Mouse (Mus musculus) lung, adult 2 months (tissue): ENCODE results near the gene Cyba. TPM values are rescaled to one million over a fixed set of nuclear protein-coding genes. Genes with fewer than 3 reads are reported as not detected.

Experiments used
- DNase-seq: peaks from one replicate; pipeline ENCODE4 v3.0.0; 2022
- H3K4me1 ChIP-seq: fragments of 200-500 bp; 2 replicates; pipeline ENCODE4 v1.6.1; 2011; ENCODE audit warnings: low read length; ENCODE audit not compliant: control insufficient read depth, insufficient read depth
- H3K4me3 ChIP-seq: fragments of 200-500 bp; replicated peaks from 2 replicates; pipeline ENCODE3; 2011; ENCODE audit warnings: low read depth, mild to moderate bottlenecking, control low read depth, low read length; ENCODE audit errors: extremely low read depth
- CTCF ChIP-seq: fragments of 200-500 bp; IDR thresholded peaks from 2 replicates; pipeline ENCODE4 v1.5.1; 2011; ENCODE audit warnings: mild to moderate bottlenecking, low read length, control low read depth; ENCODE audit not compliant: insufficient read depth
- POLR2A ChIP-seq: fragments of 200-500 bp; IDR thresholded peaks from 2 replicates; pipeline ENCODE4 v1.6.1; 2011; ENCODE audit warnings: low read depth, mild to moderate bottlenecking, control low read depth, low read length, borderline replicate concordance; ENCODE audit errors: extremely low read depth
- WGBS: fragments of 180-500 bp; shearing (Covaris S2); methylation state at CpG from one replicate; pipeline ENCODE4 v1.1.7; 2018; 5-methylcytosine and 5-hydroxymethylcytosine counted together
- polyA plus RNA-seq: library from polyadenylated mRNA; depleted of rRNA; stranded (reverse); fragments of >200 nt; gene quantifications from 2 replicates; pipeline ENCODE4 v1.2.3, GENCODE M21; 2012; rRNA removed

The Cyba gene
- polyA plus RNA-seq, 1 experiment: 294 TPM

DNA sequence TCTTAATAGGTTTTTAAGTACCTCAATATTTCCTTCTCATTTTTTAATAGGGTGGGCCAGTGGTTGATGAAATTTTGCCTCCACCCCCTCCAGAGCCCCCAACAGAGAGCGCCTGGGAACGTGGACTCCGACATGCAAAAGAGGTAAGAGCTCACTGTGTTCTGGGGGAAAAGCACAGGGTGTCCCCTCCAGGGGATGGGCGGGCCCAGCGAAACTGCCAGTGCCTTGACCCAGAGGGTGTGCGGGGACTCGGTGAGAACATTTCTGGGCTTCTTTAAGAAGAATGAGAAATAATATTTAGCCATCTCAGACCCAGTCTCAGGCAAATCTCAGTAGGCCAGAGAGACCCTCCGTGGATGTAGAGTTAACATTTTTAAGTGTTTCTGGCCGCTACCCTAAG, 34.5 kb downstream of the Cyba start:
- WGBS: 94% methylated on average over 9 of the region's 9 CpGs
- TF ChIP-seq CTCF (no peak), POLR2A (no peak)

DNA sequence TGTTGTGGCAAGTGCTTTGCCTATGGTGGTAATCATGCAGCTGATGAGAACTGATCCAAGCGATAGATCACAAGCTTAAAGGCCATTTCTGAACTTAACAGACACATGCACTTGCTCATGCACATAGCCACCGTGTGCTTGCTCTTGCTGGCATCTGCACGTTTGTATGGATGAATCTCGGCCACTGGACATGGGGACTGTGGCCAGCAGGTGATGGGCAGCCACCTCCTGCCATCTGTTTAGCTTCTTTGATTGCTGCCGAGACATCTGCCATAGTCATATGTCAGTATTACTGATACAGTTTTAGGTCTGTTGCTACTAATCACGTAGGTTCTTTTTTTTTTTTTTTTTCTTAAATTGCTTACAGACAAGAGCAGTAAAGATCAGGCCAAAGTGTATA, 37.4 kb downstream of the Cyba start:
- WGBS: 85% methylated on average over 6 of the region's 6 CpGs
- Histone ChIP-seq H3K4me1 (no peaks in the 10 kb centered on the region), H3K4me3 (no peak overlapping the region)
- TF ChIP-seq CTCF (no peak), POLR2A (no peak)
- DNase-seq: no peak

More for the DNA sequence above, 34.5 kb downstream of the Cyba start:
- DNase-seq: no peak
- Histone ChIP-seq H3K4me3 (no peak overlapping the region), H3K4me1 (no peaks in the 10 kb centered on the region)

DNA sequence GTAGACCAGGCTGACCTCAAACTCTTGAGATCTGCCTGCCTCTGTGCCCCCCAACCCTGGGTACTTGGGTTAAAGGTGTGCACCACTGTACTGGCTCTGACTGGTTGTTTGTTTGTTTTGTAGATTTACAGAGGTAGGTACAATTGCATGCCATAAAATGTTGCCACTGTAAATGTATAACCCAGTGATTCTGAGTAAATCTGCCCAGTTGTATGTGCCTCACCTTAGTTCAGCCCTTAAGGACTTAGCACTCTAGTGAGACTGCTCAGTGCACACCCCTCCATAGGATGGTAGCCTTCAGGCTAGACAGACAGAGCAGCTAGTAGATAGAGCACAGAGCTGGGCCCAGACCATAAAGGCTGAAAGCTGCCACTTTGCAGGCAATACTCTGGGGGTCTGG, 39.0 kb downstream of the Cyba start:
- no peak for DNase-seq
- Histone ChIP-seq H3K4me1 (no peaks in the 10 kb centered on the region), H3K4me3 (no peak overlapping the region)
- no peak for TF ChIP-seq POLR2A
- no peak for TF ChIP-seq CTCF

GRCm38 (mm10) chr8:122390758-122391157, 42.0 kb downstream of the Cyba start:
- DNase-seq: no peak
- Histone ChIP-seq H3K4me1 (no peaks in the 10 kb centered on the region), H3K4me3 (no peak overlapping the region)
- TF ChIP-seq POLR2A: no peak
- no peak for TF ChIP-seq CTCF
- WGBS: 71% methylated on average over 3 of the region's 3 CpGs

DNA sequence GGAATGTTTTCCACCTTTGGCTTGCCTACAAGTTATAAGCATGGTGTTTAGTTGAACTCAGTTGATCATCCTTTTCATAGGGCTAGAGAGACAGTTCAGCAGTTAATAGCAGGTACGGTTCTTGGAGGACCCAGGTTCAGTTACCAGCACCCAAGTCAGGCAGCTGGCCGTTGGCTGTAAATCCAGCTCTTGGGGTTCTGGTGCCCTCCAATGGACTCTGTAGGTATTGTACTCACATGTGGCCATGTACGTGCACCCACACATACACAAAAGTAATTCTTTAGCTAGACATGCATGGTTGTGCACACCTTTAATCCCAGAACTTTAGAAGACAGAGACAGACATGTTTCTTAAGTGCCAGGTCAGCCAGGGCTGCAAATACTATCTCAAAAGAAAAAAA, 43.4 kb downstream of the Cyba start:
- DNase-seq: no peak
- 85% methylated on average over 3 of the region's 3 CpGs for WGBS
- Histone ChIP-seq H3K4me1 (no peaks in the 10 kb centered on the region), H3K4me3 (no peak overlapping the region)
- TF ChIP-seq POLR2A (no peak), CTCF (0 out of 2 replicates have a peak, but pooled peaks have one; percentile 6)

DNA sequence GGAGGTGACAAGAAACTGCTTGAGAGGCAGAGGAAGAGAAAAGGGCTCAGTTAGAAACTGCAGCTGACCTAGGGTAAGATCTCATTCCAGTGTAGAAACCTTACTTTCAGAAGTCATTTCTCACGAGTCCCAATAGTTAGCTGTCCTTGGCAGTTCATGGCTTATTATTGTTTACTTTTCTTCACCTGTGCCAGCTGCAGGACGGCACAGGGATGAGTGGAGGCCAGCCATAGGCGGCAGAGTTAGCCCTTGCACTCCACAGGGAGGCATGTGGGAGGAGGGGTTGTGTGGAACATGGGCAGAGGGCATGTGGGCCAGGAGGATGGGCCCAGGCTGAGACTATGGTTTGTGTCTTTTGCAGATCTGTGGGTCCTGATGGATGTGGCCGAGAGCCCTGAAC, 49.7 kb downstream of the Cyba start:
- 58% methylated on average over 4 of the region's 4 CpGs for WGBS
- no peak for DNase-seq
- no peak overlapping the region for H3K4me3 ChIP-seq
- no peak for TF ChIP-seq CTCF
- TF ChIP-seq POLR2A: no peak
- H3K4me1 ChIP-seq: peaks cover under 1% of the 10 kb centered on the region; the same call in 1 of the 2 replicates

DNA sequence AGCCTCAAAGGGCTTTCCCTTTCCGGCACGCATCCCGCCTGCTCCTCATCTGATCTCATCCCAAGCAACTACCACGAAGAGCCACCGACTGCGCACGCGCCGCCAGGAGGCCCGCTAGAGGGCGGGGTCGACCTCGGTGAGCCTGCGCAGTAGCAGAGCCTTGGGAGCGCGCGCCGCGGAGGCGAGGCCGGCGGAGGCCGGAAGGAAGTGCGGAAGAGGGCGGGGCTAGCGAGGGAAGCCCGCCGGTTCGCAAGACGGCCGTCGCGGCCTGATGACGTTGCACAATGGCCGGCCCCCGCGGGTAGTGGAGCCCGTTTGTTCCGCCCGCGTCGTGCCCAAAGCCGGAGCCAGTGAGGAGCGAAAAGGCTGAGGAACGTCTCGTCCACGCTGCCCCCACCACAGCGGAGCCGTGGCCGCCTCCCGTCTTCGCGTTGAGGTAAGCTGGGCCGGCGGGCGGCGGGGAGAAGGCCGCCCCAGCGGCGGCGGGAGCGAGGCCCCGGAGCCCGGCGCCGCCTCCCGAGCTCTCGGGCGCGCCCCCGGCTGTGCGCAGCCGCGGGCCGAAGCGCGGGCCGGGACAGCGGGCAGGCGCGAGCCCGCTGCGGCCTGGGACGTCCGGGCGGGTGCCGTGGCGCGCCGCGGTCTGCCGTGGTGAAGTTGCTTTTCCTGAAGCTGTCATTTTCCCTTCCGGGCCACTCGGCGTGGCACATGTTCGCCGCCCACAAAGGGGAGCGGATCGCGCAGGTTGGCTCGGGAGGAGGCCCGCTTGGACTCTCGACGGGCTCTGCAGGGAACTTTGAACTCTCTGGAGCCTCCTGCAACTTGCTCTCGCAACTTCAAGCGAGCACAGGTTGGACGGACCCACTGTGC, 56.1 kb downstream of the Cyba start, which contains the start of gene Zc3h18:
Zc3h18 (plus strand) TSS at position 245 of the 867 bp plus-strand sequence.
- under 1% methylated on average over 95 of the region's 107 CpGs for WGBS
- TF ChIP-seq POLR2A (peak; percentile 65), CTCF (no peak)
- peak within 1 kb of the TSS; percentile 92 for H3K4me3 ChIP-seq
- H3K4me1 ChIP-seq: peaks cover 8% of the 10 kb centered on the region; the same call in 1 of the 2 replicates
- peak; percentile 98 for DNase-seq

GRCm38 (mm10) chr8:122375751-122376364, 56.9 kb downstream of the Cyba start:
- Histone ChIP-seq H3K4me3 (peak overlapping the region; percentile 55), H3K4me1 (peaks cover 8% of the 10 kb centered on the region; the same call in 1 of the 2 replicates)
- 21% methylated on average over 13 of the region's 13 CpGs for WGBS
- no peak for DNase-seq
- TF ChIP-seq POLR2A (no peak), CTCF (no peak)

DNA sequence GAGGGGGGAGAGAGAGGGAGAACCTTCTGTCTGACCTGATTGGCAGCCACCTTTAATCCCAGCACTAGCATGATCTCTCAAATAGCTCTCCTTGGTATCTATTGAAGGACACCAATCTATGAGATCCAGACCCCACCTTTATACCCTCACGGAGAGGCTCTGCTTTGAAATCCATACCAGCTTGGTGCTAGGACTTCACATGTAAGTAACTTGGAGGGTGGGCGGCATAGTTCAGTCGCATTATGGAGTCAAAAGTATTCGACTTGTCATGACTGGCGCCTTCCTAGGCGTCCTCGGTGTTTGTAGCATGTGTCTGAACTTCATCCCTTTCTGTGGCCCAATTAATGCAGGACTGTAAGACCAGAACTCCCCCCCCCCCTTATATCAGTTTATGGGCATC, 57.4 kb downstream of the Cyba start:
- no peak overlapping the region for H3K4me3 ChIP-seq
- 92% methylated on average over 7 of the region's 7 CpGs for WGBS
- H3K4me1 ChIP-seq: peaks cover 8% of the 10 kb centered on the region; the same call in 1 of the 2 replicates
- DNase-seq: no peak
- TF ChIP-seq POLR2A: no peak
- no peak for TF ChIP-seq CTCF

Other genes with a start within 250 kb of the Cyba start
- 32.0 and 38.4 TPM in 2 replicates for gene Zfpm1, start 150.8 kb downstream of the Cyba start, polyA plus RNA-seq
- gene Trhr2, start 72.2 kb downstream of the Cyba start, polyA plus RNA-seq: not detected in 2 replicates
- 26.8 and 29.1 TPM in 2 replicates for gene Zc3h18, start 56.3 kb downstream of the Cyba start, polyA plus RNA-seq
- 0.18 and 0.62 TPM in 2 replicates for gene Il17c, start 10.9 kb downstream of the Cyba start, polyA plus RNA-seq
- gene Mvd, start 10.5 kb upstream of the Cyba start, polyA plus RNA-seq: 27.4 and 31.9 TPM in 2 replicates
- 1.4 and 1.5 TPM in 2 replicates for gene Snai3, start 27.8 kb upstream of the Cyba start, polyA plus RNA-seq
- 83.8 and 93.2 TPM in 2 replicates for gene Rnf166, start 43.1 kb upstream of the Cyba start, polyA plus RNA-seq
- gene Ctu2, start 43.2 kb upstream of the Cyba start, polyA plus RNA-seq: 28.6 and 30.6 TPM in 2 replicates
- 192 and 213 TPM in 2 replicates for gene Piezo1, start 118.4 kb upstream of the Cyba start, polyA plus RNA-seq
- 11.7 and 12.2 TPM in 2 replicates for gene Cdt1, start 135.1 kb upstream of the Cyba start, polyA plus RNA-seq
- gene Aprt, start 144.0 kb upstream of the Cyba start, polyA plus RNA-seq: 108 and 109 TPM in 2 replicates
- gene Galns, start 178.5 kb upstream of the Cyba start, polyA plus RNA-seq: 13.8 and 14.9 TPM in 2 replicates
- 122 and 162 TPM in 2 replicates for gene Trappc2l, start 178.7 kb upstream of the Cyba start, polyA plus RNA-seq
- gene Pabpn1l, start 189.8 kb upstream of the Cyba start, polyA plus RNA-seq: not detected in 2 replicates